Mouse (Mus musculus) heart, embryonic 13.5 days (tissue): Measurements from ENCODE around the gene Ywhag. TPM values are rescaled to one million over a fixed set of nuclear protein-coding genes. Genes with fewer than 3 reads are reported as not detected.

Experiments
- ATAC-seq: fragments of 200-750 bp; cut with Nextera tagmentation; 2 replicates; pipeline ENCODE4 v1.8.0; 2017; ENCODE audit warnings: moderate TSS enrichment; ENCODE audit not compliant: insufficient number of reproducible peaks, low FRiP score, low TSS enrichment; ENCODE audit errors: extremely low read depth
- H3K27ac ChIP-seq: fragments of 300-500 bp; sonication (generic); replicated peaks from 2 replicates; pipeline ENCODE4 v1.5.1; 2015; ENCODE audit warnings: moderate library complexity, mild to moderate bottlenecking, inconsistent platforms
- H3K27me3 ChIP-seq: fragments of 300-500 bp; sonication (generic); replicated peaks from 2 replicates; pipeline ENCODE4 v1.6.1; 2015; ENCODE audit warnings: mild to moderate bottlenecking, inconsistent platforms
- H3K36me3 ChIP-seq: fragments of 300-500 bp; sonication (generic); 2 replicates; pipeline ENCODE4 v1.6.1; 2015; ENCODE audit warnings: mild to moderate bottlenecking, inconsistent platforms
- H3K4me1 ChIP-seq: fragments of 300-500 bp; sonication (generic); 2 replicates; pipeline ENCODE4 v1.6.1; 2015; ENCODE audit warnings: inconsistent platforms
- H3K4me2 ChIP-seq: fragments of 300-500 bp; sonication (generic); 2 replicates; pipeline ENCODE4 v1.6.1; 2015; ENCODE audit warnings: inconsistent platforms, mild to moderate bottlenecking, moderate library complexity
- H3K4me3 ChIP-seq: fragments of 300-500 bp; sonication (generic); 2 replicates; pipeline ENCODE4 v1.5.1; 2015; ENCODE audit warnings: moderate library complexity, mild to moderate bottlenecking, inconsistent platforms
- H3K9ac ChIP-seq: fragments of 300-500 bp; sonication (generic); 2 replicates; pipeline ENCODE4 v1.6.1; 2015; ENCODE audit warnings: inconsistent platforms, mild to moderate bottlenecking, moderate library complexity
- H3K9me3 ChIP-seq: fragments of 300-500 bp; sonication (generic); 2 replicates; pipeline ENCODE4 v1.6.1; 2016; ENCODE audit warnings: inconsistent platforms
- WGBS: fragments of 180-500 bp; shearing (Covaris S2); methylation state at CpG from one replicate; pipeline ENCODE4 v1.1.7; 2015; ENCODE audit warnings: mixed read lengths; 5-methylcytosine and 5-hydroxymethylcytosine counted together
- polyA plus RNA-seq: library from polyadenylated mRNA; unstranded; fragments of >200 nt; fragmentation: Nextera tagmentation; extraction: Ambion mirVana; gene quantifications from 2 replicates; pipeline ENCODE4 v1.2.1, GENCODE M21; 2015

The Ywhag gene
- polyA plus RNA-seq, 1 experiment from 2014 or later, result 157 TPM

GRCm38 (mm10) chr5:135879449-135880158 is 54.8 kb downstream of the Ywhag start:
- H3K9me3 ChIP-seq, result no peaks in the 10 kb centered on the region
- H3K9ac ChIP-seq, result no peak overlapping the region
- H3K4me2 ChIP-seq, result no peak overlapping the region
- no peak overlapping the region for H3K4me3 ChIP-seq
- H3K27ac ChIP-seq, result peak overlapping the region; percentile 59
- no peaks in the 10 kb centered on the region for H3K36me3 ChIP-seq
- H3K4me1 ChIP-seq, result peaks cover 22% of the 10 kb centered on the region
- peak; percentile 18; the same call in 1 of the 2 replicates for ATAC-seq
- 32% methylated on average over 13 of the region's 13 CpGs for WGBS
- no peaks in the 10 kb centered on the region; the same call in 1 of the 2 replicates for H3K27me3 ChIP-seq

GRCm38 (mm10) chr5:135877831-135878231 is 56.6 kb downstream of the Ywhag start:
- H3K9ac ChIP-seq, result peak overlapping the region; percentile 78
- no peaks in the 10 kb centered on the region for H3K36me3 ChIP-seq
- H3K4me2 ChIP-seq, result peak overlapping the region; percentile 74
- 1% methylated on average over 16 of the region's 16 CpGs for WGBS
- no peaks in the 10 kb centered on the region for H3K9me3 ChIP-seq
- H3K27me3 ChIP-seq, result peaks cover 13% of the 10 kb centered on the region
- peaks cover 31% of the 10 kb centered on the region for H3K4me1 ChIP-seq
- peak overlapping the region; percentile 57 for H3K27ac ChIP-seq
- no peak for ATAC-seq
- H3K4me3 ChIP-seq, result peak overlapping the region; percentile 56

GRCm38 (mm10) chr5:135877180-135877579 is 57.2 kb downstream of the Ywhag start:
- H3K9ac ChIP-seq, result peak overlapping the region; percentile 78
- H3K36me3 ChIP-seq, result no peaks in the 10 kb centered on the region
- peak overlapping the region; percentile 56 for H3K4me3 ChIP-seq
- 9% methylated on average over 8 of the region's 8 CpGs for WGBS
- no peak for ATAC-seq
- no peaks in the 10 kb centered on the region for H3K9me3 ChIP-seq
- peaks cover 31% of the 10 kb centered on the region for H3K4me1 ChIP-seq
- peak overlapping the region; percentile 57; the same call in 1 of the 2 replicates for H3K27ac ChIP-seq
- peak overlapping the region; percentile 74 for H3K4me2 ChIP-seq
- H3K27me3 ChIP-seq, result peaks cover 20% of the 10 kb centered on the region

- no peak overlapping the region for H3K4me2 ChIP-seq
- 46% methylated on average over 9 of the region's 9 CpGs for WGBS
- no peak for ATAC-seq
- H3K4me1 ChIP-seq, result peaks cover 17% of the 10 kb centered on the region
- no peak overlapping the region for H3K27ac ChIP-seq
- H3K9me3 ChIP-seq, result no peaks in the 10 kb centered on the region
- no peak overlapping the region for H3K4me3 ChIP-seq
- no peaks in the 10 kb centered on the region for H3K36me3 ChIP-seq
- peaks cover 53% of the 10 kb centered on the region for H3K27me3 ChIP-seq
- H3K9ac ChIP-seq, result no peak overlapping the region
These were observed 60.7 kb downstream of the Ywhag start for GRCm38 (mm10) chr5:135873753-135874152.

- H3K36me3 ChIP-seq, result no peaks in the 10 kb centered on the region
- 0 out of 2 replicates have a peak overlapping the region, but pooled peaks have one; percentile 13 for H3K4me3 ChIP-seq
- H3K9ac ChIP-seq, result peak overlapping the region; percentile 67
- peaks cover 60% of the 10 kb centered on the region for H3K27me3 ChIP-seq
- 16% methylated on average over 16 of the region's 16 CpGs for WGBS
- ATAC-seq, result no peak
- no peak overlapping the region for H3K27ac ChIP-seq
- H3K4me2 ChIP-seq, result peak overlapping the region; percentile 53
- peaks cover 23% of the 10 kb centered on the region for H3K4me1 ChIP-seq
- H3K9me3 ChIP-seq, result no peaks in the 10 kb centered on the region
These were observed 61.4 kb downstream of the Ywhag start for GRCm38 (mm10) chr5:135872996-135873395.

- peaks cover 84% of the 10 kb centered on the region for H3K27me3 ChIP-seq
- 84% methylated on average over 5 of the region's 5 CpGs for WGBS
These were observed 63.9 kb downstream of the Ywhag start for GRCm38 (mm10) chr5:135870505-135870904.

GRCm38 (mm10) chr5:135869661-135870423 is 64.6 kb downstream of the Ywhag start:
- ATAC-seq, result no peak
- 49% methylated on average over 14 of the region's 14 CpGs for WGBS
- no peaks in the 10 kb centered on the region for H3K36me3 ChIP-seq
- no peak overlapping the region for H3K4me3 ChIP-seq
- H3K9ac ChIP-seq, result no peak overlapping the region
- peaks cover 22% of the 10 kb centered on the region for H3K4me1 ChIP-seq
- no peaks in the 10 kb centered on the region for H3K9me3 ChIP-seq
- peaks cover 91% of the 10 kb centered on the region for H3K27me3 ChIP-seq
- H3K4me2 ChIP-seq, result no peak overlapping the region
- H3K27ac ChIP-seq, result no peak overlapping the region

More at GRCm38 (mm10) chr5:135870505-135870904, 63.9 kb downstream of the Ywhag start:
- Histone ChIP-seq H3K4me2 (no peak overlapping the region), H3K9me3 (no peaks in the 10 kb centered on the region), H3K9ac (no peak overlapping the region), H3K27ac (no peak overlapping the region), H3K36me3 (no peaks in the 10 kb centered on the region), H3K4me3 (no peak overlapping the region), H3K4me1 (peaks cover 22% of the 10 kb centered on the region)
- no peak for ATAC-seq

GRCm38 (mm10) chr5:135868653-135869052 is 65.8 kb downstream of the Ywhag start:
- Histone ChIP-seq H3K4me2 (peak overlapping the region; percentile 90), H3K36me3 (no peaks in the 10 kb centered on the region), H3K4me1 (peaks cover 22% of the 10 kb centered on the region), H3K27me3 (peaks cover 98% of the 10 kb centered on the region), H3K9me3 (no peaks in the 10 kb centered on the region), H3K27ac (no peak overlapping the region), H3K4me3 (peak overlapping the region; percentile 60), H3K9ac (no peak overlapping the region)
- 1% methylated on average over 27 of the region's 27 CpGs for WGBS
- ATAC-seq, result no peak

- H3K27ac ChIP-seq, result no peak overlapping the region
- peaks cover 93% of the 10 kb centered on the region for H3K27me3 ChIP-seq
- no peaks in the 10 kb centered on the region for H3K36me3 ChIP-seq
- H3K9ac ChIP-seq, result peak overlapping the region; percentile 79
- no peaks in the 10 kb centered on the region for H3K9me3 ChIP-seq
- peak overlapping the region; percentile 60 for H3K4me3 ChIP-seq
- WGBS, result under 1% methylated on average over 86 of the region's 89 CpGs
- peaks cover 15% of the 10 kb centered on the region for H3K4me1 ChIP-seq
- ATAC-seq, result 0 out of 2 replicates have a peak, but pooled peaks have one; percentile 10
- H3K4me2 ChIP-seq, result peak overlapping the region; percentile 90
These were observed 66.5 kb downstream of the Ywhag start for GRCm38 (mm10) chr5:135867637-135868593.

- 38% methylated on average over 8 of the region's 8 CpGs for WGBS
These were observed 67.8 kb downstream of the Ywhag start for GRCm38 (mm10) chr5:135866662-135867061.

More at GRCm38 (mm10) chr5:135866662-135867061, 67.8 kb downstream of the Ywhag start:
- Histone ChIP-seq H3K9me3 (no peaks in the 10 kb centered on the region), H3K27me3 (peaks cover 95% of the 10 kb centered on the region), H3K4me2 (no peak overlapping the region), H3K9ac (no peak overlapping the region), H3K36me3 (no peaks in the 10 kb centered on the region), H3K4me1 (peaks cover 13% of the 10 kb centered on the region), H3K4me3 (no peak overlapping the region), H3K27ac (no peak overlapping the region)
- ATAC-seq, result no peak
